Mouse (Mus musculus) olfactory bulb, adult 2 months (tissue): ENCODE data around the gene Pde10a. TPM values are rescaled to one million over a fixed set of nuclear protein-coding genes. Genes with fewer than 3 reads are reported as not detected.

Experiments used
- H3K27ac ChIP-seq: fragments of 200-500 bp; 2 replicates; pipeline ENCODE4 v1.5.1; 2012; ENCODE audit warnings: low read depth, low read length; ENCODE audit not compliant: insufficient read depth
- H3K4me1 ChIP-seq: fragments of 200-500 bp; 2 replicates; pipeline ENCODE4 v1.6.1; 2012; ENCODE audit warnings: low read length; ENCODE audit not compliant: control insufficient read depth, insufficient read depth
- H3K4me3 ChIP-seq: fragments of 200-500 bp; 2 replicates; pipeline ENCODE4 v1.5.1; 2012; ENCODE audit warnings: mild to moderate bottlenecking, low read depth, low read length, moderate library complexity; ENCODE audit not compliant: insufficient read depth
- CTCF ChIP-seq: fragments of 200-500 bp; IDR thresholded peaks from 2 replicates; pipeline ENCODE4 v1.5.1; 2012; ENCODE audit warnings: low read depth, mild to moderate bottlenecking, low read length, moderate library complexity; ENCODE audit not compliant: insufficient read depth
- POLR2A ChIP-seq: fragments of 200-500 bp; IDR thresholded peaks from 2 replicates; pipeline ENCODE4 v1.6.1; 2012; ENCODE audit warnings: mild to moderate bottlenecking, low read depth, low read length, moderate library complexity; ENCODE audit not compliant: insufficient read depth
- WGBS: fragments of 180-500 bp; shearing (Covaris S2); methylation state at CpG from one replicate; pipeline ENCODE4 v1.1.7; 2018; 5-methylcytosine and 5-hydroxymethylcytosine counted together
- polyA plus RNA-seq: library from polyadenylated mRNA; stranded (reverse); fragments of >200 nt; gene quantifications from 2 replicates; pipeline ENCODE4 v1.2.4, GENCODE M21; 2012; ENCODE audit warnings: low replicate concordance; ENCODE audit not compliant: missing spikeins, insufficient read depth, insufficient read length

Gene Pde10a
- polyA plus RNA-seq, 1 experiment: not detected

DNA sequence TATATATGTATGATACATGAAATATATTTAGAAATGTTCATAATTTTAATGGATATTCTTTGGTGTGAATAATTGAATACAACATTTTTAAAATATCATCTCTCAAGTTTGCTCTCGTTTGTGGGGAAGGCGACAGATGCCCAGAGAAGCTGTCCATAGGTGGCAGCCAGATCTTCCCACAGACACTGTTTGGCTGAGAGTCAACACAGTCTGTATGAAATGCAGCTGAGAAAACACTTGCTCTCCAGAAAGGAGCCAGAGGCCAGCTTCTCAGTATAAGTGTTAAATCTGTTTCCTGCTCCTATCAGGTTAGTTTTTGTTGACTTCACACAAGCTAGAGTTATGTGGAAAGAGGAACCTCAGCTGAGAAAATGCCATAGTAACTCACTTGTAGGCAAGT is 461.4 kb downstream of the Pde10a start:
- 59% methylated on average over 2 of the region's 2 CpGs for WGBS
- Histone ChIP-seq H3K4me1 (peaks cover 6% of the 10 kb centered on the region), H3K4me3 (no peak overlapping the region), H3K27ac (no peak overlapping the region)
- TF ChIP-seq CTCF: no peak
- TF ChIP-seq POLR2A: no peak

DNA sequence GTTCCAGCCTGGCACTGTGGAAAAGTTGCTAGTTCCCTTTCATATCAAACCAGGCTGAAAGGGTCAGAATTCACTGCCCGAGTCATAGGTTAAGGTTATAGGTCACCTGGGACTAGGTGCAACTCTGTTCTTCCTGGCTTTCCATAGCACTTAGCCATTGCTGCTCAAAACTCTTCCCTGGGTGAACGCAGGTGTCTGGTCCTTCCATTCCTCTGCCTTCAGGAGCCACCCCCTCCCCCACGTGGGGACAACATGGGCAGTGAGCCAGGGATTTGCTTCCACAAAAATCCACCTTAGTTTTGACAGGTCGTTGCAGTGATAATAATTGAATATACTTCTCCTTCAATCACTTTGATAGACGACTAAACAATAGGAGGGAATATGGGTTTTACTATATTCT is 462.2 kb downstream of the Pde10a start:
- peaks cover 6% of the 10 kb centered on the region for H3K4me1 ChIP-seq
- 84% methylated on average over 5 of the region's 5 CpGs for WGBS
- no peak overlapping the region for H3K27ac ChIP-seq
- H3K4me3 ChIP-seq: no peak overlapping the region
- TF ChIP-seq CTCF: no peak
- no peak for TF ChIP-seq POLR2A

DNA sequence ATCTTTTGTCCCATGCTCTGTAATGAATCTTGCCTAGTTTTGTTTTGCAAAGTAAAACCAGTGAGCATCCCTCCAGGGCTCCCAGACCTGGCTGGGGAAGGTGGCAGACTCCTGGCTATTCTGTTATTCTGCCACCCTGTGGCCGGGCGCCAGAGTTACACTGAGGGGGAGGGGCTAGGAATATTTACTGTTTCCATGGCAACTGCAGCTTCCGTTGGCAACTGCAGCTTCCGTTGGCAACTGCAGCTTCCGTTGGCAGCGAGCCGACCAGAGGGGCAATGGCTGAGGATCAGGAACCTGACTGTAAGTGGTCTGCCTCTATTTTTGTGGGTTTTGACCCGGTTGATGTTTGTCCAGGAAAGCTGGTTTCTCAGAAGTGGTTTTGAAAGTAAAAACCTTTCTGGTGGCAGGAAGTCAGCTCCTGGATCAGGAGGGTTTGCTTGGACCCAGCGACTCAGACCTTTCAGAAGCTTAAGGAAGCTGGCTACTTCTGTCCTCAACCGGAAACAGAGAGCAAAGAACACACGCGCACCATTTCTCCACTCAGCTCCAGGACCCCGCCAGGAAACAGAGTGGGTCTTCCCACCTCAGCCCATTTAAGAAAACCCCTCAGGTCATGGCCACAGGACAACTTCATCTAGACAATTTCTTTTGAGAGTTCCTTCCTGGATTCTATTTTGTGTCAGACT is 463.1 kb downstream of the Pde10a start, which contains the start of gene 1700010I14Rik:
TSS of gene 1700010I14Rik (plus strand) at position 215 of the 689 bp plus-strand sequence.
- WGBS: 2% methylated on average over 13 of the region's 13 CpGs
- TF ChIP-seq CTCF (peak; percentile 75), POLR2A (peak; percentile 36; the same call in 1 of the 2 replicates)

DNA sequence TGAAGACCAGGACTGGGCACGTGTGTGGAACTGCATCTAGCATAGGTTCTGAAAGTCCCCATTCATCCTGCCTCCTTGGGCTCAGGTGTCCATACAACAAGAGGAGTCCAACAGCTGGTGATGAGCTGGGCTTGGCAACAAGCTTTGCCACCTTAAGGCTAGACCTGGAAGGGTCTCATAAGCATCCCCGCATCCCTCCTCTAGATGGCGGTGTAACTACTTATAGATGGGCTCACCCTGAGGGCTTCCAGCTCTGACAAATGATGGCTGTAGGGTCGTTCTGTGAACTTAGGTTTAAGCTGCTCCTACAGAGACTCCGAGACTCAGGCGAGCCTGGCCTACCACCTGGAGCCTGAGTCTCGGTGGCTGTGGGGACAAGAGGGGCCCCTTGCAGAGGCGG is 466.0 kb downstream of the Pde10a start:
- no peak overlapping the region for H3K4me3 ChIP-seq
- no peak overlapping the region for H3K27ac ChIP-seq
- TF ChIP-seq CTCF: no peak
- TF ChIP-seq POLR2A: no peak
- H3K4me1 ChIP-seq: peaks cover 6% of the 10 kb centered on the region
- WGBS: 41% methylated on average over 8 of the region's 8 CpGs

More for the DNA sequence above, 463.1 kb downstream of the Pde10a start, which contains the start of gene 1700010I14Rik:
- H3K27ac ChIP-seq: no peak within 1 kb of the TSS
- H3K4me3 ChIP-seq: peak within 1 kb of the TSS; percentile 48
- H3K4me1 ChIP-seq: peaks cover 6% of the 10 kb centered on the region

DNA sequence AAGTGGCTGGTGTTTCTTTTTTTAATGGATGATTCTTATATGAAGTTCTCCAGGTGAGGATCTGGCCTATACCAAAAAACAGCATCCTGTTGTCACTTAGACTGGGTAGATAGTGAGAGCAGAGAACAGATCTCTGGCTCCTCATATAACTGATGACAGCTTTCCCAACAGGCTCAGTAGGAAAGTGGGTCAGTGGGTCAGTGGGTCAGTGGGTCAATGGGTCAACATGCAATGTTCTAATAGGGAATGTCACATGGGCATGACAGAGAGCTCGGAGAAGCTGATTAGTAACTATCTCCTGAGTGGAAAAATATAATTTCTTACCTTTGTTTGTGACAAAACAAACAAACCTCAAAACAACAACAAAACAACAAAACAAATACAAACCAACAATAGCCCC is 470.2 kb downstream of the Pde10a start:
- no peaks in the 10 kb centered on the region for H3K4me1 ChIP-seq
- H3K27ac ChIP-seq: no peak overlapping the region
- no peak overlapping the region for H3K4me3 ChIP-seq
- no peak for TF ChIP-seq POLR2A
- TF ChIP-seq CTCF: no peak
- 83% methylated on average over 1 of the region's 1 CpGs for WGBS

DNA sequence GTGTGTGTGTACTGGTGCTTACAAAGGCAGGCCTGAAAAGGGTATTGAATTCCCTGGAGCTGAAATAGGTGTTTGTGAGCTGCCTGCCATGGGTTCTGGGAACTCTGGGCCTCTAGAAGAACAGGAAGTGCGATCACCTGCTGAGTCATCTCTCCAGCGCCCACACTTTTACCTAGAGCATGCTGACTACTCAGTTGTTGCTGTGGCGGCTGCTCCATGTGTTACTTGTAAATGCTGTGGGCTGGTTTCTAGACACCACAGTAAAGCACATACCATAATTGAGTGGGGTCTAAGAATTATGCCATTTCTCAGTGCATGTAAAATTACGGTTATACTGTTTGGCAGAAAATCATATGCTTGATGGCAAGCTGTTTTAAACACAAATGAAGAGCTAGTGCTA is 477.3 kb downstream of the Pde10a start:
- Histone ChIP-seq H3K27ac (no peak overlapping the region), H3K4me3 (no peak overlapping the region), H3K4me1 (no peaks in the 10 kb centered on the region)
- TF ChIP-seq POLR2A (no peak), CTCF (no peak)
- 70% methylated on average over 4 of the region's 4 CpGs for WGBS

DNA sequence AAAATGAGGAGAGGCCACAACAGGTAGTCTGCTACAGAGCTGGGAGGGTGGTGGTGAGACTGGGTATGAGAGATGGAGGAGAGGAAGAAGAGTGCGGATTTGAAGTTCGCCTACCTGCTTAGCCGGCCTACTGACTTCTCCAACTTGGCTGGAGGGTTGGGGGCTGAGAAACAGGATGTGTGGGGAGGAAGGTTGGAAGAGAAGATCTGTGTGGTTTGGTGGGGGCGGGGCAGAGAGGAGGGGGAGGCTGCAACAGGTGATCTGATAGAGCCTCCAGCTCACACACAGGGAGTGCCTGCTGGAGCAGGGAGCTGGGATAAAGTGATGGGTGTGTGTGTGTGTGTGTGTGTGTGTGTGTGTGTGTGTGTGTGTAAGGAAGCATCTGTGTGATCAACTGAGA is 479.3 kb downstream of the Pde10a start:
- 91% methylated on average over 4 of the region's 4 CpGs for WGBS
- H3K4me3 ChIP-seq: no peak overlapping the region
- no peak for TF ChIP-seq POLR2A
- no peak for TF ChIP-seq CTCF
- no peaks in the 10 kb centered on the region for H3K4me1 ChIP-seq
- H3K27ac ChIP-seq: no peak overlapping the region

DNA sequence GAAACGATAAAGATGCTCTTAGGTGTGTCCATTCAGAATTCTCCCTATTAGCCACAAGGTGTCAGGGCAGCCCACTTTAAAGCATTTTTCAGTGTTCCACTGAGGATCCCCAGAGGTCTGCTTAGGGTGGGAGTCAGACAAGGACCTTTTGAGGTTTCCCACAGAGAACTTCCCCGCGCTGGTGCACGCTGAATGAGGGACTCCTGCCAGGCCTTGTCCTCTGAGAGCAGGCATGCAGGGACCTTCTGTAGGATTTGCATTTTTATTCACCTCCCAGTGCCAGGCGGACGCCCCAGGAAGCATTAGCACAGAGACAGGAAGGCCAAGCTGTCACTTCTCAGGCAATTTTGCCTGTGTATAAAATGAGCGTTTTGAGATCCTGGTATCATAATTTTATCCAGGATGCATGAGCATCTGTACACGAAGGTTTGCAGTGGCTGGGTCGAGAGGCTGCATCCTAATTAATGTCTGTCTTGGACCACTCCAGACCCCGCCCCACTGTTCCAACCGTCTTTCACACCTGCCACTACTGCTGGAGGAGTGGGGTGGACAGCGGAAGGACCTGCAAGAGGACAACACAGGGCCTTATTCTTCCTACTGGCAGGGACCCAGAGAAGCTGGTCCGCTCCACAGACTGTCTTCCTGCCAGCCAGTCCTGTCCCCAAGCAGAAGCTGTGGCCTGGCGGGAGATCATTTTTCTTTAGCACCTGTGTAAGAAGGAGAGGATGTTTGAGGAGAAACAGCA is 498.2 kb downstream of the Pde10a start:
- 40% methylated on average over 14 of the region's 14 CpGs for WGBS
- TF ChIP-seq POLR2A (no peak), CTCF (no peak)

DNA sequence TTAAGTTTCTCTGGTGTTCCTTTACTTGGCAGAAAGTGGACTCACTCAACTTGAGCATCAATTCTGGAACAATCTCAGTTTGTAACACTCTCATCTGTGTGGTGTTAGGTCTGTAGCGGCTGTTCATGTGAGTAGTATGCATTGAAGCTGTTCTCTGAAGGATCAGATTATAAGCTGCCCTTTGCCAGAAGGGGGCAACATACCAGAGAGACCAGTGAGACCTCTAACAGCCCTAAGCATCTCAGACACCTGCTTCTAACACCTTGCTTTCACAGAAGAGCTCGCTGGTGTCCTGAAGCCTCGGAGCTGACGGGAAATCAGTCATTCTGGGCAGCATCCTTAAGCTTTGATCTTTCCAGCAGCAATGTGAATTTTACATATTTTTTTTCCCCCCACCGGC is 505.0 kb downstream of the Pde10a start:
- Histone ChIP-seq H3K4me1 (peaks cover 17% of the 10 kb centered on the region), H3K27ac (peak overlapping the region; percentile 31; the same call in 1 of the 2 replicates), H3K4me3 (no peak overlapping the region)
- 80% methylated on average over 5 of the region's 5 CpGs for whole genome bisulfite sequencing
- TF ChIP-seq CTCF (no peak), POLR2A (no peak)

More for the DNA sequence above, 498.2 kb downstream of the Pde10a start:
- H3K4me3 ChIP-seq: no peak overlapping the region
- no peak overlapping the region for H3K27ac ChIP-seq
- peaks cover 16% of the 10 kb centered on the region for H3K4me1 ChIP-seq
